Mouse (Mus musculus) limb, embryonic 14.5 days (tissue): ENCODE data around the gene Per3. TPM values are rescaled to one million over a fixed set of nuclear protein-coding genes. Genes with fewer than 3 reads are reported as not detected.

Experiments
- ATAC-seq: fragments of 200-750 bp; cut with Nextera tagmentation; 2 replicates; pipeline ENCODE4 v1.8.0; 2017; ENCODE audit warnings: low read depth, moderate number of reproducible peaks, moderate TSS enrichment; ENCODE audit not compliant: low FRiP score
- DNase-seq: peaks from one replicate; pipeline ENCODE4 v3.0.0-alpha.2; 2015; ENCODE audit warnings: low spot score
- H3K27ac ChIP-seq: fragments of 300-500 bp; sonication (generic); replicated peaks from 2 replicates; pipeline ENCODE4 v1.5.1; 2014; ENCODE audit warnings: low read depth, mild to moderate bottlenecking, low read length, moderate library complexity, mixed read lengths
- H3K27me3 ChIP-seq: fragments of 300-500 bp; sonication (generic); 2 replicates; pipeline ENCODE4 v1.6.1; 2014; ENCODE audit warnings: low read length, mixed read lengths; ENCODE audit not compliant: control insufficient read depth, insufficient read depth
- H3K36me3 ChIP-seq: fragments of 300-500 bp; sonication (generic); 2 replicates; pipeline ENCODE4 v1.6.1; 2014; ENCODE audit warnings: mild to moderate bottlenecking, low read length, moderate library complexity, mixed read lengths; ENCODE audit not compliant: control insufficient read depth, insufficient read depth
- H3K4me1 ChIP-seq: fragments of 300-500 bp; sonication (generic); 2 replicates; pipeline ENCODE4 v1.6.1; 2014; ENCODE audit warnings: antibody characterized with exemption, low read length, mixed read lengths; ENCODE audit not compliant: control insufficient read depth, insufficient read depth
- H3K4me2 ChIP-seq: fragments of 300-500 bp; sonication (generic); replicated peaks from 2 replicates; pipeline ENCODE4 v1.6.1; 2014; ENCODE audit warnings: low read depth, mild to moderate bottlenecking, low read length, moderate library complexity; ENCODE audit not compliant: severe bottlenecking
- H3K4me3 ChIP-seq: fragments of 300-500 bp; sonication (generic); replicated peaks from 2 replicates; pipeline ENCODE4 v1.5.1; 2014; ENCODE audit warnings: low read length
- H3K9ac ChIP-seq: fragments of 300-500 bp; sonication (generic); 2 replicates; pipeline ENCODE4 v1.6.1; 2014; ENCODE audit warnings: mild to moderate bottlenecking, low read depth, low read length, moderate library complexity; ENCODE audit not compliant: severe bottlenecking
- H3K9me3 ChIP-seq: fragments of 300-500 bp; sonication (generic); 2 replicates; pipeline ENCODE4 v1.6.1; 2016; ENCODE audit warnings: low read length; ENCODE audit not compliant: control insufficient read depth
- POLR2A ChIP-seq: fragments of 200-500 bp; IDR thresholded peaks from 2 replicates; pipeline ENCODE4 v1.8.0; 2012; ENCODE audit warnings: inconsistent platforms, mild to moderate bottlenecking, moderate library complexity, borderline replicate concordance; ENCODE audit not compliant: insufficient read depth, insufficient read length; ENCODE audit errors: extremely low read depth
- WGBS: fragments of 180-500 bp; shearing (Covaris S2); extraction: QIAGEN DNeasy Blood & Tissue Kit; methylation state at CpG from one replicate; pipeline ENCODE4 v1.1.7; 2014; 5-methylcytosine and 5-hydroxymethylcytosine counted together
- polyA plus RNA-seq, 2 experiments: library from polyadenylated mRNA; depleted of rRNA in 1 of 2; stranded (reverse) in 1 of 2; unstranded in 1 of 2; fragments of >200 nt; fragmentation: Nextera tagmentation in 1 of 2; extraction: Ambion mirVana in 1 of 2; gene quantifications; 2 replicates each; pipeline versions ENCODE4 v1.2.1 to v1.2.3; 2012 to 2014

Gene Per3
- polyA plus RNA-seq, 2 experiments: 6.1 to 7.8 TPM

GRCm38 (mm10) chr4:151005656-151006318 is 38.7 kb downstream of the Per3 start:
- Histone ChIP-seq H3K4me2 (no peak overlapping the region), H3K27me3 (no peaks in the 10 kb centered on the region), H3K36me3 (peaks cover 12% of the 10 kb centered on the region), H3K4me1 (no peaks in the 10 kb centered on the region), H3K4me3 (no peak overlapping the region), H3K9ac (no peak overlapping the region), H3K27ac (no peak overlapping the region), H3K9me3 (no peaks in the 10 kb centered on the region)
- 87% methylated on average over 13 of the region's 13 CpGs for WGBS
- no peak for DNase-seq
- no peak for ATAC-seq
- no peak for TF ChIP-seq POLR2A

- no peak overlapping the region for H3K27ac ChIP-seq
- TF ChIP-seq POLR2A: no peak
- H3K27me3 ChIP-seq: no peaks in the 10 kb centered on the region
- ATAC-seq (no peak), DNase-seq (no peak)
- H3K4me3 ChIP-seq: no peak overlapping the region
- no peak overlapping the region for H3K9ac ChIP-seq
- H3K4me1 ChIP-seq: no peaks in the 10 kb centered on the region
- WGBS: 73% methylated on average over 13 of the region's 13 CpGs
- no peaks in the 10 kb centered on the region for H3K9me3 ChIP-seq
- peaks cover 7% of the 10 kb centered on the region; the same call in 1 of the 2 replicates for H3K36me3 ChIP-seq
- H3K4me2 ChIP-seq: no peak overlapping the region
Observed at GRCm38 (mm10) chr4:151001397-151001796, 43.1 kb downstream of the Per3 start.

GRCm38 (mm10) chr4:150998626-150999025 is 45.8 kb downstream of the Per3 start:
- no peak overlapping the region for H3K27ac ChIP-seq
- no peak for TF ChIP-seq POLR2A
- no peaks in the 10 kb centered on the region for H3K27me3 ChIP-seq
- H3K4me1 ChIP-seq: no peaks in the 10 kb centered on the region
- H3K4me3 ChIP-seq: no peak overlapping the region
- ATAC-seq (no peak), DNase-seq (no peak)
- WGBS: 91% methylated on average over 9 of the region's 9 CpGs
- no peaks in the 10 kb centered on the region for H3K9me3 ChIP-seq
- H3K36me3 ChIP-seq: 0 out of 2 replicates have a peak, but pooled peaks cover 2% of the 10 kb centered on the region
- no peak overlapping the region for H3K4me2 ChIP-seq
- no peak overlapping the region for H3K9ac ChIP-seq

- no peaks in the 10 kb centered on the region for H3K9me3 ChIP-seq
- H3K9ac ChIP-seq: no peak within 1 kb of the TSS
- H3K27me3 ChIP-seq: no peaks in the 10 kb centered on the region
- no peak within 1 kb of the TSS for H3K4me3 ChIP-seq
- no peaks in the 10 kb centered on the region for H3K4me1 ChIP-seq
- WGBS: 88% methylated on average over 7 of the region's 7 CpGs
- ATAC-seq (no peak), DNase-seq (no peak)
- H3K27ac ChIP-seq: no peak within 1 kb of the TSS
- H3K36me3 ChIP-seq: no peaks in the 10 kb centered on the region
- H3K4me2 ChIP-seq: no peak within 1 kb of the TSS
- no peak for TF ChIP-seq POLR2A
Observed at GRCm38 (mm10) chr4:150996797-150997196, 47.7 kb downstream of the Per3 start, which contains the start of gene Uts2. Gene Uts2 (plus strand): TSS chr4:150997097.

- Histone ChIP-seq H3K4me1 (no peaks in the 10 kb centered on the region), H3K9ac (no peak overlapping the region), H3K4me2 (no peak overlapping the region), H3K36me3 (no peaks in the 10 kb centered on the region), H3K4me3 (no peak overlapping the region), H3K9me3 (no peaks in the 10 kb centered on the region), H3K27ac (no peak overlapping the region), H3K27me3 (no peaks in the 10 kb centered on the region)
- 40% methylated on average over 6 of the region's 6 CpGs for WGBS
- DNase-seq (no peak), ATAC-seq (no peak)
- no peak for TF ChIP-seq POLR2A
Observed at GRCm38 (mm10) chr4:150990148-150990547, 54.3 kb downstream of the Per3 start.
